Mouse (Mus musculus): Measurements from ENCODE around the gene Ap1s2. TPM values are rescaled to one million over a fixed set of nuclear protein-coding genes. Genes with fewer than 3 reads are reported as not detected.

Gene Ap1s2
- 10 to 100 TPM; 26.8 to 38.6 TPM for total RNA-seq (2021)

DNA sequence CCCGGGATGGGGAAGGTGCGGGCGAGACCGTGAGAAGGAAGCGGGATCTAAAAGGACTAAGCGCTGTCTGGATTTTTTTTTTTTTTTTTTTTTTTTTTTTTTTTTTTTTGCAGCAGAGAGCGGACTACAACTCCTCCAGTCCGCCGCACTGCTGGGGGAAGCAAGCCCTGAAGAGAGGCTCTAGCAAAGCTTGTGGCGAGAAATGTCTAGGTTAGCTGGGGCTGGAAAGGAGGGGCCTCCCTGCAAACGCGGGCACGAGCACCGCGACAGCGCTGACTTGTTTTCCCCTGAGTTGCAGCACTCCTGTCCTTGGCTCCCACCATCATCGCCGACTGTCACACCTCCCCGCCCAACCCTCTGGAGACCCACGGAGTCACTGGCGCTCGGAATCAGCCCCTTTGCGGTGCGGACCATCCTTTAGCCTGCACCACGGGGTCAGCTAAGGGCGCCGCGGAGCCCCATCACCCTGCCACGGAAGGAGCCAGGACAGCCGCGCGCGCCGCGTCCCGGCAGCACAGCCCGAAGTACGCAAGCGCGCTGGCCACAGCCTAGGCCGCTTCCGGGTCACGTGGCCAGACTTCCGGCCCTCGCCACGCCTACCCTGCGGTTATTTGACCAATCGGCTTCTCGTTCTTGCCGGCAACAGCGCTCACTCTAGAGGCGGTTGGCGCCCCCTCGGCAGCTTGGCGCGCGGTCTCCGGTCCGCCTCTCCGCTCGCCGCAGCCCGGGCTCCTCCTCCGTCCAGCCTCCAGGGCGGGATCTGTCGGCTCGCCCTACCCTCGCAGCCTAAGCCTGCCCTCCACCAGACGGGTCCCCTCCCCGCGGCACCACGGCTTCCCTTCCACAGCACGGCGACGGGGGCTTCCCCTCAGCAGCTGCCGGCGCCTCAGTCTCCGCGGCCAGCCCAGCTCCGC is at the start of gene Ap1s2:
Gene Ap1s2 (plus strand): TSS at position 681 of the 914 bp plus-strand sequence.
- intact Hi-C loops (cut with DNase I) = no loop called here
- DNase-seq (ENCODE audit: low spot score in 2 of 2) = peak; percentile 91 to 93

GRCm38 (mm10) chrX:163867711-163868379 is 41.0 kb upstream of the Ap1s2 start:
- intact Hi-C loops (cut with DNase I) = no loop called here
- DNase-seq (ENCODE audit: low spot score in 2 of 2) = no peak

DNA sequence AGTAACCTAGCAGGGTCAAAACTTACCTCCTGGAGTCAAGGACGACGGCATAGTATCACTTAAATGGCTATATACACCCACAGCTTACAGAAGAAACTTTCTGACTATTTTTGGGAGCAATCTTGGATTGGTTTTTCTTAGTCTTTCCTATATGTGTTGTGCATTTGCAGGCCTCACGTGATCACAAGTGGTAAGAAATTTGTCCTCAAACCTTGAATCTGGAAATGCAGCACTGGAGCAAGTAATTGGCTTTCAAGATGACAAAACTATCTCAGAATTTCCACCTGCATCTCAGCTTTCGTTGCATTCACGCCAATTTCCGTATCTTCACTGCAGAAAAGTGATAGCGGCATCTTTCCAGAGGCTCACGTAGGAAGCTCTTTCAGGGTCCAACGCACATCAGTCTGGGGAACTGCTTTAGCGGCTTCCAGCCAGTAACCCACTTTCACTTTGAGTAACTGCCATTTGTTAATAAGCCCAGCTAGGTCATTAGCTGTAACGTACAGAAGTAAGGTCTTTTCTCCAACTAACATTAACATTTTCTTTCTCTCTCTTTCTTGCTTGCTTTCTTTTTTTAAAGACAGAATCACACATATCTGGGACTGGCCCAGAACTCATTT is 40.0 kb upstream of the Ap1s2 start:
- intact Hi-C loops (cut with DNase I) = no loop called here
- DNase-seq (ENCODE audit: low spot score in 2 of 2) = no peak

DNA sequence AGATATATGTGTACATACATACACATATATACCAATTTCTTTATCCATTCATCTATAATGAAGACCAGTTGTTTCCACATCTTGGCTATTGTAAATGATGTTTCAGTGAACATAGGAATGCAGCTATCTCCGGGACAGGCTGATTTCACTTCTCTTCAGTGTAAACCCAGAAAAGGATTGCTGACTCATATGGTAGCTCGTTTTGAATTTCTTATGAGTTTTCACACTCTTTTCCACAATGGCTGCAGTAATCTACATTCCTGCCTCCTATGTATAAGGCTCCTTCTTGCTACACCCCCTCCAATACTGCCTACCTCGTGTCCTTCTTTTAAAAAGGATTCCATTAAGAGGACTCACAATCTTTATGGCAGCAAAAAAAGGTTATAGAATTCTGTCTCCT is 32.9 kb upstream of the Ap1s2 start:
- no peak for DNase-seq (ENCODE audit: low spot score in 2 of 2)

DNA sequence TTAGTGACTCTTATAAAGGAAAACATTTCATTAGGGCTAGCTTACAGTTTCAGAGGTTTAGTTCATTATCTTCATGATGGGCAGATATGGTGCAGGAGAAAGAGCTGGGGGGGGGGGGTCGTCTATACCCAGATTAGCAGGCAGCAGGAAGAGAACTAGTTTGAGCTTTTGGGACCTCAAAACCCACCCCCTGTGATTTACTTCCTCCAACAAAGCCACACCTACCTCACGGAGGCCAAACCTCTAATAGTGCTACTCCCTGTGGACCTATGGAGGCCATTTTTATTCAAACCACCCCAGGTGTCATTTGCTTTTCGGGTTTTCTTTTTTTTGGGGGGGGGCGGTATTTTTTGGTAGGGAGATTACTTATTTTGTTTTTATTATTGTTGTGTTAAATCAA is 32.2 kb upstream of the Ap1s2 start:
- intact Hi-C loops (cut with DNase I) = no loop called here
- no peak for DNase-seq (ENCODE audit: low spot score in 2 of 2)

More for the DNA sequence above, 32.9 kb upstream of the Ap1s2 start:
- intact Hi-C loops (cut with DNase I) = no loop called here

GRCm38 (mm10) chrX:163879039-163879438 is 29.8 kb upstream of the Ap1s2 start:
- intact Hi-C loops (cut with DNase I) = no loop called here
- DNase-seq (ENCODE audit: low spot score in 2 of 2) = no peak

- no peak for DNase-seq (ENCODE audit: low spot score in 2 of 2)
- intact Hi-C loops (cut with DNase I) = no loop called here
Observed at GRCm38 (mm10) chrX:163879461-163879860, 29.4 kb upstream of the Ap1s2 start.

DNA sequence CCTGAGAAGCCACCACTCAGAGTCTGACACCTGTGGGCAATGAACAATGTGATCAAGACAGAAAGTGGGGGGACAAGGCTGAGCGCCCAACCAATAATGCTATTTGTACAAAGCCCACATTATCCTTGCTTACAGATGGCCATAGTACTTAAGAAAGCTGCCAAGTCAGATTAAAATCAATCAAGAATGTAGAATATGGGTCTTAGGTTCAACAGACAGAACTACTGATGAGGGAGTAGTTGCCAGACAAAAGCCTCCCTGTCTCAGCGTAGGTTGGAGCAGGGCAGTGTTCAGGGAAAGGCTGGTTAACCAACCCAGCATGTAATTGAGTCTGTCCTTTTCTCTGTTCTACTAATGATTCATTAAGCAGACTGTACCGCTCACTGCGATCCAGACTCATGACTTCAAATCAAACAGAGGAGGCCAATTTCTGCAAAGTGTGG is 23.3 kb upstream of the Ap1s2 start:
- no peak for DNase-seq (ENCODE audit: low spot score in 2 of 2)
- intact Hi-C loops (cut with DNase I) = no loop called here

GRCm38 (mm10) chrX:163897354-163897753 is 11.5 kb upstream of the Ap1s2 start:
- no peak for DNase-seq (ENCODE audit: low spot score in 2 of 2)
- intact Hi-C loops (cut with DNase I) = no loop called here

- no peak for DNase-seq (ENCODE audit: low spot score in 2 of 2)
- intact Hi-C loops (cut with DNase I) = no loop called here
Observed at GRCm38 (mm10) chrX:163899431-163900020, 9.3 kb upstream of the Ap1s2 start.

DNA sequence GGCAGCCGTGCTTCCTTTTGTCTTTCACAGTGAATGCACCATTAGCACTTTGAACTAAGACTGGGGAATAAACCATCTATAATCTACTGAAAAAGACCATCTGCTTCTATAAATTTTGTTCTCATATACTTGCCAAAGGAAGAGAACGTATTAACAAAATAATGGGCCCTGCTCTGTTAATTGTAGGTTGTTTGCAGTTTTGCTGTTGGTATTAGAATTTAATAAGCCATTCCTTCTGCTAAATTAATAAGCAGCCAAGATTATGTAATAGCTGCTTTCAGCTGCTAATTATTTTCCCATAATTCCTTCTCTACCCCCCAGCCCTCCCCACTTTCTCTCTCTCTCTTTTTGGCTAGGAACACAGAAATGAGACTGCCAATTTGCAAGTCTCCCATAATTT is 2.0 kb upstream of the Ap1s2 start:
- DNase-seq (ENCODE audit: low spot score in 2 of 2) = no peak
- intact Hi-C loops (cut with DNase I) = no loop called here

DNA sequence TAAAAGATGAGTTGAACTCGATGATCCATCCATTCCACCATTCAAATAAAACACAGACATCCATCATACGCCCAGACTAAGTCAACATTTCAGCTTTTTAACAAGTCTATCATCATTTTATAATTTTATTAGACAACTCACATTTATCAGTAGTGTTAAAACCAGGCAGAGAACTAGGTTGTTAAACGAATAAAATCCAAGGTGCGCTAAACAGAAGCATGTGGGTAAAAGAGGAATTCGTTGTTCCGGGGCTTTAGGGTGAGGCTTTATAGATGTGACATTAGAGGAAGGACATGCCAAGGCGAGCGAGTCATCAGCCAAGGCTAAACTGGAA is 847 bp upstream of the Ap1s2 start:
- DNase-seq (ENCODE audit: low spot score in 2 of 2) = no peak
- intact Hi-C loops (cut with DNase I) = no loop called here

DNA sequence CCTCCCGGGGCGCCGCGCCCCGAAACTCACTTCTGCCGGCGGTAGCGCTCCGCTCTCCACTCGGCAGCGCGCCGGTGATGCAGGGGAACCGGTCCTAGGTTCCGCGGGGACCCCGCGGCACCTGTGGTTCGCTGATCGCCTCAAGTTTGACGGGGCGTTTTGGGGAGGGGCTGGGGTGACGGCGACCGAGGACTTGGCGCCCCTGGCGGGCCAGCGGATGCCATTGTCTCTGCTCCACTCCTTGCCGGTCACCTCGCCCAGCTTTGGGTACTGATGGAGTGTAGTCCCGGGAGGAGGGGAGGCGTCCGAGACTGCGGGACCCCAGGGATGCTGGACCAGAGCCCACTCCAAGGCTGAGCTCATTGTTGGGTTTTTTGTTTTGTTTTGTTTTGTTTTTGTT is 564 bp downstream of the Ap1s2 start:
- intact Hi-C loops (cut with DNase I) = no loop called here
- peak; percentile 9 to 15 for DNase-seq (ENCODE audit: low spot score in 2 of 2)

- intact Hi-C loops (cut with DNase I) = no loop called here
- DNase-seq (ENCODE audit: low spot score in 2 of 2) = no peak
Observed at GRCm38 (mm10) chrX:163912791-163913190, 4.0 kb downstream of the Ap1s2 start.

DNA sequence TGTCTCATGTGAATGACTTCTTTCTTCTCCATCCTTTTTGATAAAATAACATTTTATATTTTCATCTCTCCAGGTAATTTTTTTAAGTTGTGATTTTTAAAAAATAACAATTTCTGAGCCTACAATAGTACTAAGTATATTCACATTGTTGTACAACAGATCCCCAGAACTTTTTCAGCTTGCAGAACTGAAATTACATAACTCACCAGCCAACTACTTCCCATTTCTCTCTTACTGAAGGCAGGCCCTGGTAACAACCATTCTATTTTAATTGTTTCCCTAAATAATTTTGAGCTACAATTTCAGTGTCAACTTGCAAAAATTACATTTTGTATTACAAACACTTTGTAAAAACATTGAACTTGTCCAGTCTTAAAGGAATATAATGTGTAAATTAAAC is 20.7 kb downstream of the Ap1s2 start:
- intact Hi-C loops (cut with DNase I) = no loop called here
- no peak for DNase-seq (ENCODE audit: low spot score in 2 of 2)

DNA sequence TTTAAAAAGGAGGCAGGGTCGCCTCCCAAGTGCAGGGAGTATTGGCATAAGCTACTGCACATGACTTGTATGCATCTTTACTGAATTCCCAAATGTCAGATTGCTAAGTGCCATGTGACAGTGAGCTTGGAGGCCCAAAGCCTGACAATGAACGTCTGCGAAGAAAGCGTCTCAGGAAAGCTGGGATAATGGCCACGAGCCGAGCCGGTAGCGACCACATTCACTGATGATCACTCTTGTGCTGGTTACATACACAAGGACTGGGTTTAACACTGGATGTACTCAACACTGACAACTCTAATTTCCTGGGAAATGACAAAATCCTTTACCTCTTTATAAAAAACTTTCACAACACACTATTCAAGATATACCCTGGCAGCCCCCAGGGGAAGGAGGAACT is 25.9 kb downstream of the Ap1s2 start:
- intact Hi-C loops (cut with DNase I) = no loop called here
- no peak for DNase-seq (ENCODE audit: low spot score in 2 of 2)

DNA sequence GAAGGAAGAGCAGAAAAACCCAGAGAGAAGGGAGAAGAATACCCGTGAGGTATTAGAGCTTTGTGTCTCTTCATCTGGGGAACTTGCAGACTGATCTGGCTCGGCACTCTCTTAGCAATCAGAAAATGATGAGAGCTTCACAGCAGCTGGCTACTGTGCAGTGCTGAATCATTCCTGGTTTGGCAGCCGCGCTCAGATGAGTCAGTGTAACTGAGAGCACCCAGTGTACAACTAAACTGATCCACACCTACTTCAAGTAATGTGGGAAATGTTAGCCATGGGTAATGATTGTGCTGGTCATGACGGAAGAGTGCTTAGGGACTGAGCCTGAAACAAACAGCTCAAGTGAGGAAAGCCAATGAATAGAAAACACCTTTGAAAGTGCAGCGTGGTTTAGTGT is 29.8 kb downstream of the Ap1s2 start:
- DNase-seq (ENCODE audit: low spot score in 2 of 2) = peak; percentile 40 to 55
- intact Hi-C loops (cut with DNase I) = no loop called here

GRCm38 (mm10) chrX:163944381-163944780 is 35.6 kb downstream of the Ap1s2 start:
- intact Hi-C loops (cut with DNase I) = no loop called here
- DNase-seq (ENCODE audit: low spot score in 2 of 2) = no peak

- intact Hi-C loops (cut with DNase I) = loop anchor here (10.0 kb wide), 1 partner anchor 123 kb away; the partner anchor contains the start of gene Siah1b
Observed at GRCm38 (mm10) chrX:163951618-163952017, 42.8 kb downstream of the Ap1s2 start.

DNA sequence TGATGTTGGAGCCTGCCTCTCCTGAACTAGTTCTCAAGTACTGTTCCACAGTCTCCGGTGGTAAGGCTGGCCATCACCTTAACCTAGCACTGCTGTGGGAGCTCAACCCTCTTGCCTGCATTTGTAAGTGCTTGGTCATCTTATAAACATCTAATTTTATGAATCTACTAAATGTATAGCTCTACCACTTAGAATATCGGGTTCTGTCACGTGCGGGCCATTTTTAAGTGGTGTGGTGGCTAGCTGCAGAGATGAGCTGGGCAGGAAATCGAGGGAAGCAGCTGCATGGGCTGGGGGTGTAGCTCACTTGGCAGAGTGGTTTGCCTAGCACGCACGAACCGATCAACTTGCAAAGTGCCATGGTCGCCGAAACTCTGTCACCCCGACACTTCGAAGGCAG is 48.6 kb downstream of the Ap1s2 start:
- intact Hi-C loops (cut with DNase I) = loop anchor here (10.0 kb wide), 1 partner anchor 117 kb away; the partner anchor contains the start of gene Siah1b
- no peak for DNase-seq (ENCODE audit: low spot score in 2 of 2)

More at GRCm38 (mm10) chrX:163951618-163952017, 42.8 kb downstream of the Ap1s2 start:
- no peak for DNase-seq (ENCODE audit: low spot score in 2 of 2)

Measured in left cerebral cortex, postnatal 36 days (tissue).